Mouse (Mus musculus) neutrophil, adult 83 days (primary cell): ENCODE results near the gene 1110008P14Rik. TPM values are rescaled to one million over a fixed set of nuclear protein-coding genes. Genes with fewer than 3 reads are reported as not detected.

ENCODE experiments used
- total RNA-seq, 2 experiments: library from RNA; stranded (reverse); gene quantifications; one replicate each; pipeline ENCODE4 v1.2.4; 2023

Gene 1110008P14Rik
- 10 to 100 TPM; 41.6 to 44.2 TPM for total RNA-seq

GRCm38 (mm10) chr2:32381775-32382223 is at the start of gene 1110008P14Rik:
TSS of gene 1110008P14Rik (minus strand) at chr2:32381938.

GRCm38 (mm10) chr2:32395484-32395945 is 13.8 kb upstream of the 1110008P14Rik start, which contains the start of gene Ptges2:
TSS of gene Ptges2 (plus strand) at chr2:32395896.

GRCm38 (mm10) chr2:32387706-32388490 is 6.2 kb upstream of the 1110008P14Rik start, which contains the start of gene Lcn2:
TSS of gene Lcn2 (minus strand) at chr2:32388252.

GRCm38 (mm10) chr2:32353007-32353542 is 28.7 kb downstream of the 1110008P14Rik start, which contains the start of gene Dnm1:
TSS of gene Dnm1 (minus strand) at chr2:32353338.

GRCm38 (mm10) chr2:32352151-32353006 is 29.4 kb downstream of the 1110008P14Rik start, which contains the start of gene Ciz1:
TSS of gene Ciz1 (plus strand) at chr2:32352327.

Other genes with a start within 250 kb of the 1110008P14Rik start
- 10 to 100 TPM; 36.1 to 37.1 TPM for gene Prrc2b, start 230.9 kb downstream of the 1110008P14Rik start, total RNA-seq
- 10 to 100 TPM; 14.9 to 19.0 TPM for gene Pomt1, start 145.3 kb downstream of the 1110008P14Rik start, total RNA-seq
- gene Uck1, start 121.8 kb downstream of the 1110008P14Rik start, total RNA-seq = 10 to 100 TPM; 36.1 to 43.9 TPM
- 10 to 100 TPM; 59.8 to 63.9 TPM for gene Golga2, start 94.6 kb downstream of the 1110008P14Rik start, total RNA-seq
- 10 to 100 TPM; 81.4 TPM for gene Swi5, start 93.9 kb downstream of the 1110008P14Rik start, total RNA-seq
- 10 to 100 TPM; 75.1 to 90.9 TPM for gene Ciz1, start 29.6 kb downstream of the 1110008P14Rik start, total RNA-seq
- under 1 TPM; 0.13 to 0.33 TPM for gene Dnm1, start 28.6 kb downstream of the 1110008P14Rik start, total RNA-seq
- 1,000 to 10,000 TPM; 9,162 to 9,449 TPM for gene Lcn2, start 6.3 kb upstream of the 1110008P14Rik start, total RNA-seq
- 10 to 100 TPM; 12.1 to 14.7 TPM for gene Ptges2, start 14.0 kb upstream of the 1110008P14Rik start, total RNA-seq
- 1 to 10 TPM; 3.9 to 5.4 TPM for gene Naif1, start 68.5 kb upstream of the 1110008P14Rik start, total RNA-seq
- 10 to 100 TPM in 1 of 2 experiments, 1 to 10 TPM in 1; 9.8 to 13.1 TPM for gene Slc25a25, start 69.5 kb upstream of the 1110008P14Rik start, total RNA-seq
- 10 to 100 TPM; 13.9 to 14.1 TPM for gene Fam102a, start 153.4 kb upstream of the 1110008P14Rik start, total RNA-seq
- gene Dpm2, start 188.9 kb upstream of the 1110008P14Rik start, total RNA-seq = 10 to 100 TPM; 49.9 to 51.1 TPM
- gene Pip5kl1, start 192.9 kb upstream of the 1110008P14Rik start, total RNA-seq = under 1 TPM; 0.77 to 0.96 TPM
- not detected for gene 9430097D07Rik, start 193.7 kb upstream of the 1110008P14Rik start, total RNA-seq
- 10 to 100 TPM; 13.1 to 14.0 TPM for gene St6galnac4, start 205.2 kb upstream of the 1110008P14Rik start, total RNA-seq
- gene St6galnac6, start 217.8 kb upstream of the 1110008P14Rik start, total RNA-seq = 10 to 100 TPM; 14.3 to 19.2 TPM
- gene Ak1, start 239.8 kb upstream of the 1110008P14Rik start, total RNA-seq = under 1 TPM; 0.59 to 0.71 TPM